Mouse (Mus musculus): Measurements from ENCODE around the gene Bub1b. TPM values are rescaled to one million over a fixed set of nuclear protein-coding genes. Genes with fewer than 3 reads are reported as not detected.

Bub1b gene
- total RNA-seq, 2 experiments from 2014 or later, result 21.6 to 27.2 TPM

- DNase-seq, result no peak
Measured at GRCm38 (mm10) chr2:118664975-118665516, 67.0 kb downstream of the Bub1b start.

DNA sequence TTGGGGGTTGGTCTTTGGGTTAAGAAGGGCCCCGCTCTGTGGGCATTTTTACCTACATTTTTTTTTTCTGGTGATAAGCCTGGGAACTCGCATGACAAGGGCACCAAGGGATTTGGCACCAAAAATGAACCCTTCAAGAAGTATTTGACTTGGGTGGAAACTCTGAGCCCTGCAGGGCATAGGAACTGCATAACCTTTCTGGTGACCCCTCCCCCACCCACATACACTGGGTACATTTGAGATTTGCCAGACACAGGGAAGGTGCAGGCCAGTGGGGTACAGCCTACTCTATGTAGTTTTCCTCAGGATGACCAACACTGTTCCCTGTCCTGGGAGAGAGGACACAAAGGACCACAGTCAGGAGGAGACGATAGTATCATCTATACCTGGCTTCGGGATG is 67.6 kb downstream of the Bub1b start:
- DNase-seq, result no peak

- DNase-seq, result peak; percentile 43
Measured at GRCm38 (mm10) chr2:118667181-118667580, 69.2 kb downstream of the Bub1b start.

GRCm38 (mm10) chr2:118669245-118669644 is 71.2 kb downstream of the Bub1b start:
- DNase-seq, result no peak

DNA sequence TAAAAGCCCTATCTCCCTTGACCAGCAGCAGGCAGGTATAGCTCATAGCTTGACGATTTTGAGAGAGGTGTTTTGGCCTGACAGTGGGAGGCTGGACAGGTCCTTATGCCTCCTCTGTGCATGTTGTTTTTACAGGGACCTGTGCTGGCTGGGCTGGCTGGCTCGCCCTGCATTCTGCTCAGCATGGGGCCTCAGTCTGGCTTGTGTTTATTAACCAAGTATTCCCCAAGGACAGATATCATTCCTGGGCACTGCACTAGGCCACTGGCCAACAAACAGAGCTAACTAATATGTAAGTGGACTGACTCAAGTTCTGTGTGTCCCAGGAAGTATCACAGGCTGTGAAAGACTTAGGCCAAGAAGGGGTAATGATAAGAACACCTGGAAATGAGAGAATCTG is 71.8 kb downstream of the Bub1b start:
- peak; percentile 67 for DNase-seq

DNA sequence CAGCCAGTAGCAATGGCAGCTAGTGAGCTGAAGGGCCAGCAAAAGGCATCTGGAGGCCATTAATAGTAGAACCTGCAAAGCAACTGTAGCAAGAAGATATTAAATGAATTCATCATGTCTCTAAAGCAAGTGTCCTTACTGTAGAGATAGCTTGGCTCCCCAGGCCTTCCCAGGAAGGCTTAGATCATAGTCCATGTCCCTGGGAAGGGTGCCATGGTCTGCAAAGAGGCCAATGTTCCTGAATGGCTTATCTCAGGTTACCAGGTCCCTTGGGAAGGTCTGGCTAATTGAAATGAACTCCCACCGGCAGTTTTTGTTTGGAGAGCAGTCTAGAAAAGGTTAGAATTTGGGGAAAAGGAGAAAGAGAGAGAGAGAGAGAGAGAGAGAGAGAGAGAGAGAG is 73.7 kb downstream of the Bub1b start:
- DNase-seq, result peak; percentile 65

- no peak for DNase-seq
Measured at GRCm38 (mm10) chr2:118673686-118674465, 75.9 kb downstream of the Bub1b start.

GRCm38 (mm10) chr2:118674500-118674899 is 76.5 kb downstream of the Bub1b start:
- DNase-seq, result no peak

DNA sequence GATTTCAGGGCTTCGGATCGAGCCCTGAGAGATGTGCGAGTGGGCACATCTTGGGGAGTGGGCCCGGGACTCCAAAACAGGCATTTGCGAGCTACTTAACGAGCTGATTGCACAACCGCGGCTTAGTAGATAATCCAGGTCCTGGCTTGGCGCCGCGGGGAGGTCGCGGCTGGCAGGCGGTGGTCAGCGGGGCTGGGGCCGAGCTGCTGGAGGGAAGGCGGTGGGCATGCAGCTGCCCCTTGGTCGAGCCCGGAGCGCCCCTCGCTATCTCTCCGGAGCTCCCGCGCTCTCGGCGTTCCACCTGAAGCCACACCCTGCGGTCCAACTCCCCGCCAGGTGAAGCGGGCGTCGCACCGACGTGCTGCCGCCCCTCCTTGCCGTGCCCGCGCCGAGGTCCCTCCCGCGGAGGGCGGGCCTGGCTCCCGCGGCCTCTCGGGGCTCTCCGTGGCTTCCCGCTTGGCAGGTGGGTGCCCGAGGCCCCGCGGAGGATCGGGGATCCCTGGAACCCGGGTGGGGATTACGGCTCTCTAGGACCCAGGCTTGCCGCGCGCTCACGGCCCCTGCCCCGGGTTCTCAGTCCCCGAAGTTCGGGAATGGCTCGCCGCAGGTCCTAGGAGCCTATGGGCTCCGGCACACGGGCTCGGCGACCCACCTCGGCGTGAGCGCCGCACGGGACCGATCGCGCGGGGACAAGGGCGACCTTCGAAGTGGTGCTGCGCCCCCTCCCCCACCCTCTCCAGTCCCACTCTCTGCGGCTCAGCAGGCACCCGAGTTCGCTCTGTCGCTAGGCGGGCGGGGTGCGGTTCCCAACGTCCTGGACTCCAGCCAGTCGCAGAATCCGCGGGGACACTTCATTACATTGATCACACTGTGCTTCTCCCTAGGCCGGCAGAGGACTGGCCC is 79.1 kb downstream of the Bub1b start:
- DNase-seq, result peak; percentile 73

DNA sequence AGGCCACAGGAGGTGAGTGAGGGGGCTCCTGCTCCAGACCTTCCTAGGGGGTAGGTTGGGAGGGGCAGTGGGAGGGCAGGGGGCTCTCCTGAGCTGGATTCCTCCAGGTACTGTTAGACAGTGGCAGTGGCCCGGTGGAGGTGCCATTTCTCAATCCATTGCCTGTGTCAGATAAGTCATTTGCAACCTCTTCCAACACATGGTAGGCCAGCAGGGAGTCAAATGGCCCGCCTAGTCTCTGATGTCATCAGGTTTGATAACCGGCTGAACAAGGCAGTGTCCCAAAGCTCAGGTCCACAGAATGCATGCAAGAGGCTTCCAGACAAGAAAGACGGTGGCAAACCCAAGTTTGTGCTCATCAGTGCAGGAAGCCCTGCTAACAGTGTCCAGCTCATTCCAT is 79.8 kb downstream of the Bub1b start:
- no peak for DNase-seq

GRCm38 (mm10) chr2:118679577-118679976 is 81.6 kb downstream of the Bub1b start:
- no peak for DNase-seq

DNA sequence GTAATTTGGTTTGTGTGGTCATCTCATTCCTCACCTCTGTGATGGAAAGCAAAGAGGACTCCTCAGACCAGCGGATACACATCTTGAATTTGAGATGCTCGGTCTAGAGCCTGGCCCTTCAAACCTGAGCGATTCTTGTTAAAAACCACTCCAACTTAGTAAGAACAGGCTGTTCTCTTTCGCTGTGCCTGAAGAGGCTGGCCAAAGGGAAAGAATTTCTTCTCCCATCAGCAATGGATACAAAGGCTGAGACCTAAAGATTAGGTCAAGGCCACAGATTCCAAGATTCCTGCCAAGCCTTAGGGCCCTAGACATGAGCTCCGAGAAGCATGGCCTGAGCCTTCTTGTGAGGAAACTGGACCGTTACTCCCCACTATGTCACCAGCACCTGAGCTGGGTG is 82.9 kb downstream of the Bub1b start:
- DNase-seq, result no peak

DNA sequence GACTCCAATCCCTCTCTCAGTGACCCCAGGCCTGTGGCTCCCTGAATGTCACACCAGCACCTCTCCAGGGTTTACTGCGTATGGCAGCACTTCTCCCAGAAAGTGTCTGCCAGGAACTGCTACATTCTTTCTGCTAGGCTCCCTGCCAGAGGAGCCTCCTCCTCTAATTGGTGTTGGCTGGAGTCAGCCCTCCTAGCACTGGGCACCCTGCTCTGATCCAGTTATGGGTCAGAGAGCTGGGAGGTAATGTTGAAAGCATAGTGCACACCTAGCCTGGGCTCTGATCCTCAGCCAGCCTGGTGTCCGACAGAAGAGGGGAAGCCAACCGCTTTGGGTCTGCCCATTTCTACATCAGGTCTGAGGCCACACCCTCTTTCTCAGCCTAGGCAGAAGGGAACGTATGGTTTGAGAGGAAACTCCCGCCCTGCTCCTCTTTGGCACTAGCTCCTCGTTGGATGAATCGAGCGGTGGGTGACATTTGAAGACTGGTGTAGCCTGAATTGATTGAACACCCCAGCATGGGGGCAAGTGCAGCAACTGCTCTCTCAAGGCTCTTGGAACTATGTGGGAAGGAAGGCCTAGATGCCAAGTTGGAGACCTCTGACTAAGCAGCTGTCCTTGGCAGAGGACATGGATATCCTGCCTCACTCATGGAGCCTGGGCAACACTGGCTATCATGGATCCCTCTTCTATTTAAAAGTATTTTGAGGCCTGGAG is 84.7 kb downstream of the Bub1b start:
- DNase-seq, result peak; percentile 59

DNA sequence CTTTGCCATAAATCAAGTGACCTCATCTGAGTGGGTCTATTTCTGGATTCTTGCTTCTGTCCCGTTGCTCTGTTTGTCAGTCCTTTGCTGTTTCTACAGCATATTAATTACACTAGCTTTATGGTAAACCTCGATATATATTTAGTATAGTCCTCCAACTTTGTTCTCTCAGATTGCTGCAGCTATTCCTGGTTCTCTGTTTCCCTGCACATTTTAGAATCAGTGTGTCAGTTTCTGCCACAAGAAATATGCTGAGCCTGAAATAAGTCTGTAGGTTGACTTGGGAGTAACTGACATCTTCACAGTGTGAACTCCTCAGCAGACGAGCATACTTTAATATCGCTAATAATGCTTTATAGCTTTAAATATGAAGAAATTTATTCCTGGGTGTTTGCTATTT is 87.1 kb downstream of the Bub1b start:
- DNase-seq, result no peak

- no peak for DNase-seq
Measured at GRCm38 (mm10) chr2:118686693-118687092, 88.7 kb downstream of the Bub1b start.

- DNase-seq, result peak; percentile 70
Measured at GRCm38 (mm10) chr2:118687791-118688190, 89.8 kb downstream of the Bub1b start.

GRCm38 (mm10) chr2:118689875-118690274 is 91.9 kb downstream of the Bub1b start:
- peak; percentile 52 for DNase-seq

Other genes with a start within 250 kb of the Bub1b start
- gene Gpr176, start 224.8 kb upstream of the Bub1b start, total RNA-seq (2021), result 1 to 10 TPM; 2.0 to 2.2 TPM
- gene Eif2ak4, start 209.6 kb upstream of the Bub1b start, total RNA-seq (2021), result 10 to 100 TPM; 15.7 to 19.9 TPM
- 100 to 1,000 TPM; 139 to 146 TPM for gene Srp14, start 118.5 kb upstream of the Bub1b start, total RNA-seq (2021)
- gene Bmf, start 48.5 kb upstream of the Bub1b start, total RNA-seq (2021), result 10 to 100 TPM; 18.6 to 23.1 TPM
- gene Pak6, start 65.1 kb downstream of the Bub1b start, total RNA-seq (2021), result 10 to 100 TPM in 1 of 2 experiments, 1 to 10 TPM in 1; 8.0 to 13.6 TPM
- under 1 TPM; 0.09 to 0.15 TPM for gene Ankrd63, start 105.8 kb downstream of the Bub1b start, total RNA-seq (2021)
- gene Plcb2, start 130.2 kb downstream of the Bub1b start, total RNA-seq (2021), result 1 to 10 TPM; 1.8 to 3.0 TPM
- gene Inafm2, start 147.5 kb downstream of the Bub1b start, total RNA-seq (2021), result 10 to 100 TPM; 27.3 to 27.9 TPM
- gene Ccdc9b, start 164.4 kb downstream of the Bub1b start, total RNA-seq (2021), result 1 to 10 TPM; 3.2 to 5.5 TPM
- not detected for gene Phgr1, start 174.6 kb downstream of the Bub1b start, total RNA-seq (2021)
- 10 to 100 TPM; 22.0 to 26.2 TPM for gene Disp2, start 181.5 kb downstream of the Bub1b start, total RNA-seq (2021)
- gene Knstrn, start 215.8 kb downstream of the Bub1b start, total RNA-seq (2021), result 10 to 100 TPM; 18.2 to 19.1 TPM